Mouse (Mus musculus): ENCODE measurements around the gene Fndc10.

DNA sequence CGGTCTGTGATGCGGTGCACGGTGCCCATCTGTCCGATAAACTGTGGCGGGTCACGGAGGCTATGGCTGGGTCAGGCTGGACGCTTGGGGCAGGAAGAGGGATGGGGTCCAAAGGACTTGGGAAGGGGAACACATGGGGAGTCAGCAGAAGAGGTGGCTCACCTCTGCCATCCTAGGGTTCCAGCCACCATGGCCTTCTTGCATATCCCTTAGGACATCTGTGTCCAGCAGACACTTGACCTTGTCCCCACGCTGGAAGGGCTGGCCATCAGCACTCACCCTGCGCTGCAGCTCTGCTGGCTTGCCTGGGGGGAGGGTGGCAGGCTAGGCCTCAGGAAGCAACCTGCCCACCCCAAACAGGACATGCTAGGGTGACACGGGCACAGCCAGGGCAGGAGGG is 35.2 kb upstream of the Fndc10 start:
- TF ChIP-seq CTCF (IDR thresholded peaks at IDR 0.05; ENCODE audit: extremely low read depth, insufficient read depth, insufficient read length, insufficient replicate concordance) (no peak), POLR2A (IDR thresholded peaks at IDR 0.05; ENCODE audit: low read depth, low read length) (no peak)

Measured in spleen, adult 2 months (tissue).